Mouse (Mus musculus) bone marrow macrophage, adult 2 months (primary cell): ENCODE measurements around the gene Fer1l5.

Experiments used
- CTCF ChIP-seq: IDR thresholded peaks from 2 replicates; pipeline ENCODE4 v1.5.1; 2012; ENCODE audit warnings: low read depth, mild to moderate bottlenecking, low read length, moderate library complexity
- POLR2A ChIP-seq: IDR thresholded peaks from 2 replicates; pipeline ENCODE4 v1.6.1; 2012; ENCODE audit warnings: mild to moderate bottlenecking, low read depth, low read length, borderline replicate concordance

- TF ChIP-seq POLR2A (no peak), CTCF (no peak)
Measured at GRCm38 (mm10) chr1:36397041-36397440, 24.9 kb downstream of the Fer1l5 start.
